Mouse (Mus musculus) left cerebral cortex, adult 8-10 months (tissue): ENCODE data around the gene D10Jhu81e. TPM values are rescaled to one million over a fixed set of nuclear protein-coding genes. Genes with fewer than 3 reads are reported as not detected.
"Not testable (repeated sequence)": the region's sequence is repeated elsewhere in the genome, so short reads cannot be mapped to it uniquely, and the experiment has no call there.

Experiments
- DNase-seq, 2 experiments: peaks; one replicate each; pipeline ENCODE4 v3.0.0; 2022; ENCODE audit warnings: low spot score in 2 of 2
- total RNA-seq, 4 experiments: library from RNA; stranded (reverse); gene quantifications; 2 replicates each; pipeline ENCODE4 v1.2.4; 2022

The D10Jhu81e gene
- total RNA-seq, 4 experiments from 2014 or later: 105 to 120 (median 117) TPM

GRCm38 (mm10) chr10:78134400-78134799, 35.2 kb downstream of the D10Jhu81e start:
- DNase-seq: no peak

GRCm38 (mm10) chr10:78129998-78130397, 39.6 kb downstream of the D10Jhu81e start:
- DNase-seq: no peak

GRCm38 (mm10) chr10:78129423-78129822, 40.2 kb downstream of the D10Jhu81e start:
- no peak for DNase-seq

- no peak for DNase-seq
Observed at GRCm38 (mm10) chr10:78128647-78129046, 40.9 kb downstream of the D10Jhu81e start.

GRCm38 (mm10) chr10:78127931-78128330, 41.7 kb downstream of the D10Jhu81e start:
- no peak for DNase-seq

GRCm38 (mm10) chr10:78127046-78127870, 42.3 kb downstream of the D10Jhu81e start:
- DNase-seq: no peak

GRCm38 (mm10) chr10:78126311-78126710, 43.3 kb downstream of the D10Jhu81e start:
- no peak for DNase-seq

GRCm38 (mm10) chr10:78125061-78125460, 44.5 kb downstream of the D10Jhu81e start:
- DNase-seq: not testable (repeated sequence)

GRCm38 (mm10) chr10:78124137-78124536, 45.4 kb downstream of the D10Jhu81e start:
- DNase-seq: not testable (repeated sequence)

- DNase-seq: no peak
Observed at GRCm38 (mm10) chr10:78119422-78119821, 50.2 kb downstream of the D10Jhu81e start.

GRCm38 (mm10) chr10:78115153-78115552, 54.4 kb downstream of the D10Jhu81e start:
- no peak for DNase-seq

- DNase-seq: no peak
Observed at GRCm38 (mm10) chr10:78114521-78115092, 55.0 kb downstream of the D10Jhu81e start.

Other genes with a start within 250 kb of the D10Jhu81e start
- gene Trpm2, start 199.2 kb downstream of the D10Jhu81e start, total RNA-seq: 10 to 100 TPM; 49.9 to 64.9 (median 51.2) TPM
- 10 to 100 TPM; 28.1 to 37.1 (median 34.4) TPM for gene 1810043G02Rik, start 191.3 kb downstream of the D10Jhu81e start, total RNA-seq
- gene Pfkl, start 159.7 kb downstream of the D10Jhu81e start, total RNA-seq: 100 to 1,000 TPM; 149 to 184 (median 161) TPM
- gene Dnmt3l, start 127.8 kb downstream of the D10Jhu81e start, total RNA-seq: 1 to 10 TPM in 1 of 4 experiments, under 1 TPM in 1, not detected in 2; 0.77 to 1.4 TPM
- gene Aire, start 126.2 kb downstream of the D10Jhu81e start, total RNA-seq: under 1 TPM in 3 of 4 experiments, not detected in 1; 0.23 to 0.97 (median 0.37) TPM
- 1 to 10 TPM; 2.5 to 4.1 (median 3.7) TPM for gene Icosl, start 100.5 kb downstream of the D10Jhu81e start, total RNA-seq
- 10 to 100 TPM; 17.5 to 20.3 (median 19.2) TPM for gene Pwp2, start 15.4 kb upstream of the D10Jhu81e start, total RNA-seq
- gene Trappc10, start 74.9 kb upstream of the D10Jhu81e start, total RNA-seq: 10 to 100 TPM; 84.2 to 91.1 (median 87.7) TPM
- gene Agpat3, start 182.7 kb upstream of the D10Jhu81e start, total RNA-seq: 100 to 1,000 TPM; 218 to 243 (median 229) TPM
- 100 to 1,000 TPM; 348 to 374 (median 360) TPM for gene Rrp1, start 243.3 kb upstream of the D10Jhu81e start, total RNA-seq